Mouse (Mus musculus) liver, adult 2 months (tissue): ENCODE measurements around the gene Ssmem1. TPM values are rescaled to one million over a fixed set of nuclear protein-coding genes. Genes with fewer than 3 reads are reported as not detected.
A peak's percentile ranks its signal among the peaks of the same experiment; 100 is the strongest.

ENCODE experiments used
- DNase-seq: peaks from one replicate; pipeline ENCODE4 v3.0.0-alpha.2; 2011; ENCODE audit warnings: low read depth, low spot score; ENCODE audit errors: extremely low read depth
- H3K27ac ChIP-seq: fragments of 200-500 bp; replicated peaks from 2 replicates; pipeline ENCODE4 v1.5.1; 2012; ENCODE audit warnings: low read depth, mild to moderate bottlenecking, control low read depth, inconsistent platforms, low read length; ENCODE audit not compliant: insufficient read depth
- H3K27me3 ChIP-seq: fragments of 200-500 bp; 2 replicates; pipeline ENCODE4 v1.6.1; 2012; ENCODE audit warnings: mild to moderate bottlenecking, moderate library complexity, low read length, inconsistent platforms; ENCODE audit not compliant: control insufficient read depth, insufficient read depth
- H3K36me3 ChIP-seq: fragments of 200-500 bp; 2 replicates; pipeline ENCODE4 v1.6.1; 2012; ENCODE audit warnings: low read length, inconsistent platforms; ENCODE audit not compliant: control insufficient read depth, insufficient read depth
- H3K4me1 ChIP-seq: fragments of 200-500 bp; 2 replicates; pipeline ENCODE4 v1.6.1; 2011; ENCODE audit warnings: low read length; ENCODE audit not compliant: control insufficient read depth, insufficient read depth
- H3K4me3 ChIP-seq: fragments of 200-500 bp; 2 replicates; pipeline ENCODE4 v1.5.1; 2011; ENCODE audit warnings: low read depth, mild to moderate bottlenecking, control low read depth, low read length, moderate library complexity; ENCODE audit not compliant: insufficient read depth
- H3K79me2 ChIP-seq: fragments of 200-500 bp; 2 replicates; pipeline ENCODE4 v1.6.1; 2012; ENCODE audit warnings: inconsistent platforms, mild to moderate bottlenecking, low read length, moderate library complexity; ENCODE audit not compliant: control insufficient read depth, insufficient read depth
- H3K9ac ChIP-seq: fragments of 200-500 bp; 2 replicates; pipeline ENCODE4 v1.6.1; 2012; ENCODE audit warnings: low read depth, mild to moderate bottlenecking, control low read depth, inconsistent platforms, low read length
- CTCF ChIP-seq: fragments of 200-500 bp; IDR thresholded peaks from 2 replicates; pipeline ENCODE4 v1.5.1; 2011; ENCODE audit warnings: low read depth, low read length, control low read depth
- POLR2A ChIP-seq: fragments of 200-500 bp; IDR thresholded peaks from 2 replicates; pipeline ENCODE4 v1.6.1; 2011; ENCODE audit warnings: low read length, control low read depth; ENCODE audit not compliant: insufficient read depth; ENCODE audit errors: extremely low read depth
- WGBS: fragments of 180-500 bp; shearing (Covaris S2); methylation state at CpG from one replicate; pipeline ENCODE4 v1.1.7; 2018; 5-methylcytosine and 5-hydroxymethylcytosine counted together
- polyA plus RNA-seq: library from polyadenylated mRNA; depleted of rRNA; stranded (reverse); fragments of >200 nt; gene quantifications from 2 replicates; pipeline ENCODE4 v1.2.3, GENCODE M21; 2012; rRNA removed
- total RNA-seq: library from RNA; depleted of rRNA; stranded (reverse); fragments of >200 nt; gene quantifications from 2 replicates; pipeline ENCODE4 v1.2.3, GENCODE M21; 2014; rRNA removed

The Ssmem1 gene
- total RNA-seq: 0.20 TPM in 1 of 2 replicates, not detected in the other
- polyA plus RNA-seq: not detected in 2 replicates

DNA sequence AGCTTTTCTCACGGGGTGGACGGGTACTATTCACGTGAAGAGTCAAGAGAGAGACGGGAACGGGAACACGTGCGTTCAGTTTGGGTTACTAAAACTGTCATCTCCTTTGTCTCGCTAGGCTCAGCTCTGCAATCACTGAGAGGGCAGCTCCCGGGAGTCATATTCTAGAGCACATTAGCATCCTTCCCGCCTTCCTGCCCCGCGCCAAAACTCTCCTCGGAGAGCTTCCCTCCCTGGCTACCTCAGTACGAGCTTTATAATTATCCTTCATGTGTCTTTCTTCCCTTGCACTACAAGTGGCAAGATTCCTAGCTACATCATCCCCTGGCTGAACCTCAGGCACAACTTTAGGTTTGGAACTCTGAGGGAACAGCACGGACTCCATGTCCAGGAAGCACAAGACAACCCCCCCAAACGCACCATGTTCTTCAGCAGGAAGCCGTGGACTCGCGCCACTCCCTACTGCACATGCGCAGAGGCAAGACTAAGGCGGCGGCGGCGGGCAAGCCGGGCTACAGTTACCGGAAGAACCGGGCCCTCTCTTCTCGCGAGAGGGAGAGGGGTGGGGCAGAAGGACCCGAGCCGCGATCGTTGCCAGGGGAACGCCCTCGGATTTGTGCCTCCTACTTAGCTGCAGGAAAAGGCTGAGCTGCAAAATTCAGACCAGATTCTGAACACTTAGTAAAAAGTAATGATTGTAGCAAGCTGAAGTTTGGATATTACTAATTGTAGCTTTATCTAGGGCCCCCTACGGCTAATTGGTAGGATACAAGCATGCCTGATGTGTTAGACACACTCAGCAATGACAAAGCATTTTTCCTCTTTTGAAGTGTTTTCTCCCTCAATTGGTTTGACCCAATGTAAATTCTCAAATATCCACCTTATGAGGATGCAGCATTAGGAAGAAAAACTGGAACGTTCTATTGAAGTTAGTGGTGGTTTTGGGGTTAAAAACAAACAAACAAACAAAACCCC, at the start of gene Ssmem1, which contains the start of gene Tmem209:
Gene Ssmem1, plus strand, starts transcription at position 585 of the 975 bp plus-strand sequence.
Gene Tmem209, minus strand, starts transcription at position 519 of the 975 bp plus-strand sequence.
- DNase-seq: peak; percentile 83
- Histone ChIP-seq H3K27ac (peak within 1 kb of the TSS; percentile 71), H3K9ac (peak within 1 kb of the TSS; percentile 71), H3K4me1 (peaks cover 3% of the 10 kb centered on the region; the same call in 1 of the 2 replicates), H3K4me3 (peak within 1 kb of the TSS; percentile 65), H3K79me2 (no peaks in the 10 kb centered on the region), H3K36me3 (peaks cover 8% of the 10 kb centered on the region; the same call in 1 of the 2 replicates), H3K27me3 (no peaks in the 10 kb centered on the region)
- TF ChIP-seq CTCF: no peak
- peak; percentile 83 for TF ChIP-seq POLR2A
- under 1% methylated on average over 37 of the region's 37 CpGs for WGBS

DNA sequence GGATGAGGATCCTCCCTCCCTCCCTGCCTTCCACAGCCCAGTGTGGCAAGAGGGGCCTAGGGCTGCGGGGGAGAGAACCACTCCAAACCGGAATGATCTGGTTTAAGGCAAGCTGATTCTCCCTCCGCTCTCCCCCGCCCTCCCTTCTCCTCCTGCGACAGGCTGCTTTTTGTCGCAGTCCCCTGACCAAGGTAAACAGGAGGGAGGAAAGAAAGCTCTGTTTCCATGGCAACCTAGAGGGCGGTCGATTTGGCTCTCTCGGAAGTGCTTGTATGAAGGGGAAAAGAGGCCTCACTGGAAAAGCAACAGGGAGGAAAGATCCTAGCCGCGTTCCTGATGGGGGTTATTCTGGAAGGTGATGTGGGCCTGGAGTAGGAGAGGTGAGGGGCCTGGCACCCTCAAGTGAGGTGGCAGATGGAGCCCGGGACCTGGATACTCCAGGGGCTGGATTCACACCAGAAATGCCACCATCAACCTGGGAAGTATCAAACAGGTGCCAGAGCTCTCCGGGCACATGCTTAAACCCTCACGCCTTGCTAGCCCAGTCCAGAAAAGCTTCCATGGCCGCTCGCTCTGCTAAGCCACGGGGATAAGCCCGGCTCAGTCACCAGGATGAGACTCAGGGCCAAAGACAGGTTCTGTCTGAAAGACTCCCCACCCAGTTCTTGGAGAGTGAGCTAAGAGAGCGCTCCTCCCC, 48.8 kb upstream of the Ssmem1 start:
- WGBS: 42% methylated on average over 19 of the region's 19 CpGs

DNA sequence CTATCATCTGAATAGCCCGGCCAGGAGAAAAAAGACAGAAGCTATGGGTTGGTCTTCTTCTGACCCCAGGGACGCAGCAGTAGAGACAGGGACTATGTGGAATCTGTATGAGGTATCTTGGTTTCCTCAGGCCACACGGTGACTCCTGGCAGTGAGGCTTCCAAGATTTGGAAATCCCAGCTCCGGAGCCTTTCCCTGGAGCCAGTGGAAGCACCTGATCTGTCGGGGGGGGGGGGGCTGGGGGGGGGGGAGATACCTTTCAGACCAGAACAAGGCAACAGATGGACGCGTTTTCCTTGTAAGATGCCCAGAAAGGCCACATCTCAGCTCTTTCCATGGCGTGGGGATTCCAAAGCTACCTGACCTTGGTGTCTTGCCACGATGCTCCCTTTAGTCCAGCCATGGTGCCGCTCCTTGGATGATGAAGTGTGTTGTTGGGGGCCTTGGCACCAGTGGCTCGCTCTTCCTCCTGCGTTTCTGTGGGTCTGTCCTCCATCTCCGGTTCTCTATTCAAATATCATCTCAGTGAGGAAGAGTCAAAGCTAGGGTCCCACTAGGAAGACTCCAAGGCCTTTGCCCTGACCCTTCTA, 47.8 kb upstream of the Ssmem1 start:
- H3K4me3 ChIP-seq: no peak overlapping the region
- no peaks in the 10 kb centered on the region for H3K27me3 ChIP-seq
- no peak for TF ChIP-seq CTCF
- TF ChIP-seq POLR2A: no peak
- DNase-seq: no peak
- no peaks in the 10 kb centered on the region for H3K79me2 ChIP-seq
- 87% methylated on average over 13 of the region's 13 CpGs for WGBS
- peaks cover 8% of the 10 kb centered on the region for H3K4me1 ChIP-seq
- no peak overlapping the region for H3K27ac ChIP-seq
- H3K9ac ChIP-seq: no peak overlapping the region
- no peaks in the 10 kb centered on the region for H3K36me3 ChIP-seq

More for the DNA sequence above, 48.8 kb upstream of the Ssmem1 start:
- DNase-seq: peak; percentile 26
- Histone ChIP-seq H3K79me2 (no peaks in the 10 kb centered on the region), H3K27ac (no peak overlapping the region), H3K9ac (no peak overlapping the region), H3K36me3 (no peaks in the 10 kb centered on the region), H3K27me3 (no peaks in the 10 kb centered on the region), H3K4me3 (no peak overlapping the region), H3K4me1 (peaks cover 8% of the 10 kb centered on the region)
- TF ChIP-seq CTCF (no peak), POLR2A (no peak)

DNA sequence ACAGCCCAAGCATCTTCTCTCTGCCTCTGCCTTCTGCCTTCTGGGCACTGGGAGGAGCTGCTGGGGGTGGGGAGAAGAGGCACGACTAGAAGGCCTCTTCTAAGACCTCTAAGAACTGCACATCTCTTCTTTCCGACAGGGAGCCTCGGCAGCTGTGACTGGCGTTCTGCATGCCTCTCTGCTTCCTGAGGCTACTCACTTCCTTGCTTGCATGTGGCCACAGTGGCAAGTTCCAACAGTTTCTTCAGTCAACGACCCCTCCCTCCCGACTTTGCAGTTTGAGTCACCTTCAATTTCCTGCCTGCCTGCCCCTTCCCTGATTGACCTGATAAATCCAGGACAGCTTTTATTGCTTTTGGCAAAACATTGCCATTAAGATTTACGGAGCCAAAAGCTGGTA, 46.8 kb upstream of the Ssmem1 start:
- Histone ChIP-seq H3K36me3 (no peaks in the 10 kb centered on the region), H3K27me3 (no peaks in the 10 kb centered on the region), H3K79me2 (no peaks in the 10 kb centered on the region), H3K9ac (no peak overlapping the region), H3K4me3 (no peak overlapping the region), H3K27ac (no peak overlapping the region), H3K4me1 (peaks cover 8% of the 10 kb centered on the region)
- no peak for DNase-seq
- 68% methylated on average over 7 of the region's 7 CpGs for WGBS
- TF ChIP-seq CTCF: no peak

DNA sequence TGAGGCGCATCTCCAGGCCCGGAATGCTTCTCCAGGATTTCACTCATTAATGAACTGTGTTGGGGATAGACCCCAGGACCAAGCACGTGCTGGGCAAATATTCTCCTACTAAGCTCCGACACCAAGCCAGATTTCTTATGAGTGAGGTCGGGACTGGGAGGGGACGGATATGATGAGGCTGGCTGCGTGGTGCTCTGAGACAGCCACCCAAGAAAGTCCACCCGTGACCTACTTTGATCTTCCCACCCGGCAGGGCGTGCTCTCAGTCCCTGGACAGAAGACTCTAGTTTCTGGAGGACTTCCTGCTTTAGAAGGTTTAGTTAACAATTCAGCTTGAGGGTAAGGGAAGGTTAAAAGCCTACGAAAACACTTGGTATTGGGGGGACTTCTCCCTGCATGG, 44.1 kb upstream of the Ssmem1 start:
- Histone ChIP-seq H3K27me3 (no peaks in the 10 kb centered on the region), H3K36me3 (no peaks in the 10 kb centered on the region), H3K27ac (no peak overlapping the region), H3K79me2 (no peaks in the 10 kb centered on the region), H3K9ac (no peak overlapping the region), H3K4me1 (peaks cover 6% of the 10 kb centered on the region), H3K4me3 (no peak overlapping the region)
- TF ChIP-seq CTCF: no peak
- TF ChIP-seq POLR2A: no peak
- DNase-seq: no peak
- 90% methylated on average over 11 of the region's 11 CpGs for WGBS
